Mouse (Mus musculus) liver, embryonic 14.5 days (tissue): ENCODE measurements at regions not wholly inside any gene's neighbourhood (a gene's known extent, or its start where the extent isn't known, plus 50 kb on each side); places are given as distances from the start of the nearest gene placed in this dataset.

Source experiments
- CTCF ChIP-seq: IDR thresholded peaks from 2 replicates; pipeline ENCODE4 v1.5.1; 2016; ENCODE audit warnings: antibody characterized with exemption, low read depth, control low read depth
- EP300 ChIP-seq: IDR thresholded peaks from 2 replicates; pipeline ENCODE4 v1.6.1; 2016; ENCODE audit warnings: antibody characterized with exemption, low read depth

- TF ChIP-seq CTCF = no peak
- TF ChIP-seq EP300 = no peak
These were observed 266.5 kb downstream of the Rfpl4b start for GRCm38 (mm10) chr10:38555040-38555439.
